Mouse (Mus musculus) CH12.LX (cell line): Measurements from ENCODE around the gene Polr3b. TPM values are rescaled to one million over a fixed set of nuclear protein-coding genes. Genes with fewer than 3 reads are reported as not detected.

Source experiments
- DNase-seq: peaks from one replicate; pipeline ENCODE4 v3.0.0-alpha.2; 2013; ENCODE audit errors: extremely low read depth
- H3K27ac ChIP-seq: 2 replicates; pipeline ENCODE4 v1.5.1; 2012; ENCODE audit warnings: low read depth, mild to moderate bottlenecking, control low read depth, moderate library complexity; ENCODE audit not compliant: insufficient read depth
- H3K27me3 ChIP-seq: replicated peaks from 2 replicates; pipeline ENCODE3; 2012; ENCODE audit warnings: inconsistent platforms
- H3K36me3 ChIP-seq, 2 experiments: replicated peaks in 1 of 2; 2 replicates each; pipeline versions ENCODE3 to v1.6.1; 2012; ENCODE audit warnings: inconsistent platforms in 1 of 2, low read length in 1 of 2, mild to moderate bottlenecking in 1 of 2, mixed read lengths in 1 of 2, moderate library complexity in 1 of 2; ENCODE audit not compliant: control insufficient read depth in 1 of 2, insufficient read depth in 1 of 2
- H3K4me1 ChIP-seq, 2 experiments: 2 replicates each; pipeline ENCODE4 v1.6.1; 2012; ENCODE audit warnings: inconsistent platforms in 1 of 2, moderate library complexity in 1 of 2; ENCODE audit not compliant: insufficient read depth in 2 of 2, control insufficient read depth in 1 of 2
- H3K4me2 ChIP-seq: 2 replicates; pipeline ENCODE4 v1.6.1; 2012; ENCODE audit warnings: low read depth, mild to moderate bottlenecking, control low read depth; ENCODE audit not compliant: poor library complexity, insufficient read depth, severe bottlenecking
- H3K4me3 ChIP-seq, 3 experiments: fragments of 150-350 bp in 1 of 3; sonication (generic) in 1 of 3; replicated peaks in 1 of 3; 2 replicates each; pipeline versions ENCODE3 to v1.5.1; 2011 to 2012; ENCODE audit warnings: low read depth in 2 of 3, low read length in 2 of 3, mild to moderate bottlenecking in 2 of 3, moderate library complexity in 2 of 3, control low read depth in 1 of 3, improper control_type of control experiment in 1 of 3, inconsistent platforms in 1 of 3, mixed read lengths in 1 of 3; ENCODE audit not compliant: poor library complexity in 1 of 3
- H3K79me2 ChIP-seq: replicated peaks from 2 replicates; pipeline ENCODE4 v1.6.1; 2012; ENCODE audit warnings: mild to moderate bottlenecking, moderate library complexity; ENCODE audit not compliant: control insufficient read depth, poor library complexity, insufficient read depth, severe bottlenecking; ENCODE audit errors: extremely low read depth
- H3K9ac ChIP-seq: 2 replicates; pipeline ENCODE4 v1.6.1; 2012; ENCODE audit warnings: low read depth, mild to moderate bottlenecking, control low read depth, moderate library complexity; ENCODE audit not compliant: insufficient read depth
- H3K9me3 ChIP-seq: replicated peaks from 2 replicates; pipeline ENCODE3; 2012; ENCODE audit warnings: low read length, inconsistent platforms, mixed read lengths
- BHLHE40 ChIP-seq: IDR thresholded peaks from 2 replicates; pipeline ENCODE4 v1.6.1; 2011; ENCODE audit warnings: mild to moderate bottlenecking, low read depth, low read length, improper control_type of control experiment
- CHD1 ChIP-seq: IDR thresholded peaks from 2 replicates; pipeline ENCODE4 v1.6.1; 2012; ENCODE audit warnings: low read depth, low read length, improper control_type of control experiment, inconsistent platforms
- E2F4 ChIP-seq: IDR thresholded peaks from 2 replicates; pipeline ENCODE4 v1.6.1; 2011; ENCODE audit warnings: low read depth, low read length, improper control_type of control experiment; ENCODE audit not compliant: insufficient replicate concordance
- ETS1 ChIP-seq: conservative IDR thresholded peaks from 2 replicates; pipeline ENCODE4 v1.6.1; 2012; ENCODE audit warnings: low read depth, mild to moderate bottlenecking, inconsistent platforms, low read length, improper control_type of control experiment, moderate library complexity
- KAT2A ChIP-seq: IDR thresholded peaks from 2 replicates; pipeline ENCODE4 v1.6.1; 2012; ENCODE audit warnings: low read length, improper control_type of control experiment, inconsistent platforms; ENCODE audit not compliant: insufficient replicate concordance
- MAFK ChIP-seq: IDR thresholded peaks from 2 replicates; pipeline ENCODE4 v1.6.1; 2011; ENCODE audit warnings: low read length, improper control_type of control experiment; ENCODE audit not compliant: insufficient replicate concordance
- MYC ChIP-seq: IDR thresholded peaks from 2 replicates; pipeline ENCODE4 v1.6.1; 2011; ENCODE audit warnings: low read depth, mild to moderate bottlenecking, improper control_type of control experiment, low read length
- NELFE ChIP-seq: IDR thresholded peaks from 2 replicates; pipeline ENCODE4 v1.6.1; 2011; ENCODE audit warnings: low read depth, low read length, improper control_type of control experiment
- POLR2A ChIP-seq: IDR thresholded peaks from 2 replicates; pipeline ENCODE4 v1.6.1; 2011; ENCODE audit warnings: low read depth, mild to moderate bottlenecking, improper control_type of control experiment, low read length
- POLR2AphosphoS2 ChIP-seq: IDR thresholded peaks from 2 replicates; pipeline ENCODE4 v1.6.1; 2011; ENCODE audit warnings: low read depth, low read length, improper control_type of control experiment
- TCF12 ChIP-seq: IDR thresholded peaks from 2 replicates; pipeline ENCODE4 v1.6.1; 2014; ENCODE audit warnings: low read depth, mild to moderate bottlenecking, inconsistent platforms, low read length, improper control_type of control experiment
- USF1 ChIP-seq: IDR thresholded peaks from 2 replicates; pipeline ENCODE4 v1.6.1; 2014; ENCODE audit warnings: low read depth, mild to moderate bottlenecking, inconsistent platforms, low read length, improper control_type of control experiment
- USF2 ChIP-seq: conservative IDR thresholded peaks from 2 replicates; pipeline ENCODE4 v1.6.1; 2011; ENCODE audit warnings: low read depth, low read length, improper control_type of control experiment
- ZKSCAN1 ChIP-seq: IDR thresholded peaks from 2 replicates; pipeline ENCODE4 v1.6.1; 2012; ENCODE audit warnings: low read depth, inconsistent platforms, low read length, improper control_type of control experiment, borderline replicate concordance
- dilution Hi-C: fragments of 300-500 bp; cut with MboI; formaldehyde crosslinking; loops from 2 replicates; pipeline ENCODE4 v1.14.3; 2020; ENCODE audit warnings: low sequenced_read_pairs; ENCODE audit not compliant: extremely low pct_unique_long_range_greater_than_20kb, extremely low pct_ligation_motif_present
- in situ Hi-C: fragments of 300-500 bp; cut with MboI; formaldehyde crosslinking; loops from 3 replicates; pipeline ENCODE4 v1.14.3; 2019; ENCODE audit warnings: low sequenced_read_pairs, low pct_ligation_motif_present, low pct_unique_long_range_greater_than_20kb, mixed read lengths
- polyA plus RNA-seq: library from polyadenylated mRNA; unstranded; fragments of >175 nt; gene quantifications from 2 replicates; pipeline ENCODE4 v1.2.1, GENCODE M21; 2012; ENCODE audit warnings: low read depth; ENCODE audit not compliant: insufficient read length
- total RNA-seq, 2 experiments: library from RNA; depleted of rRNA; stranded (reverse); fragments of 300-350 nt in 1 of 2; fragments of >200 nt in 1 of 2; gene quantifications; 2 replicates each; pipeline ENCODE4 v1.2.3; 2012 to 2014

Gene Polr3b
- total and polyA plus RNA-seq, 3 experiments: 13.0 to 20.8 (median 16.3) TPM

DNA sequence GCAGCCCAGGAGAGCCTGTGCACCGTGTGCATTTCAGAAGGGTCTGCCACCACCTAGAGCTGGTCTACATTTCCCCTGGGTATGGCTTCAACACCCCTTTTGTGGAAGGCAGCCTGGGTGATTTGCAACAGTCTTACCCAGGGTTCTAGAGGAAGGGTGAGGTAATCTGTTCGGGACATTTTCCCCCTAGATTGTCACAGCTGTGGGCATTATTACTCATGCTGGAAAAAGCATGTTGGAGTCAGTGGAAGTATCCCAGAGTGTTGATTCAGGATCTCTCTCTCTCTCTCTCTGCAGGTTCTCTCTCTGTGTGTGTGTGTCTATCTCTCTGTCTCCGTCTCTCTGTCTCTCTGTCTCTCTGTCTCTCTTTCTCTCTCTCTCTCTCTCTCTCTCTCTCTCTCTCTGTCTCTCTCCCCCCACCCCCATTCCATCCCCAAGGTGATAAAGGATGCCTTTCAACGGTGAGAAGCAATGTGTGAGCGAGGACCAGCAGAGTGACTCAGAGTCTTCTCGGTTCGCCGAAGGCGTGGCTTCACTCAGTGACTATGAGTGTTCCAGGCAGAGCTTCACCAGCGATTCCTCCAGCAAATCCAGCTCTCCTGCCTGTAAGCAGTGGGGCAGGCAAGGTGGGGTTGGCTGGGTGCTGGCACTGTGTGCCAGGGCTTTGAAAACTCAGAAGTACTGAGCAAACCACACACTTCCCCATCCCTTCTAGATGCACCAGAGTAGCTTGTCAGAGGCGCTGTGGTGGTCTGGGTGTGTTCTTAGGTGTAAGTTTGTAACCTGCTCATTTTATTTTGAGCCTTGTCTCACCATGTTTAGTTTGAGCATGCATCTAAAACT lies 37.4 kb upstream of the Polr3b start:
- in situ Hi-C loops: no loop called here
- H3K4me1 ChIP-seq: no peaks in the 10 kb centered on the region
- no peak overlapping the region for H3K4me3 ChIP-seq
- H3K9me3 ChIP-seq: peaks cover 7% of the 10 kb centered on the region
- H3K9ac ChIP-seq: no peak overlapping the region
- peaks cover 0 to 2% of the 10 kb centered on the region in 2 experiments for H3K36me3 ChIP-seq
- no peak for DNase-seq
- dilution Hi-C loops: no loop called here
- H3K27ac ChIP-seq: no peak overlapping the region
- no peaks in the 10 kb centered on the region for H3K27me3 ChIP-seq
- TF ChIP-seq USF1 (no peak), MYC (no peak), ETS1 (no peak), E2F4 (no peak), KAT2A (no peak), MAFK (no peak), POLR2AphosphoS2 (no peak), CHD1 (no peak), USF2 (no peak), NELFE (no peak), TCF12 (no peak), BHLHE40 (no peak), ZKSCAN1 (no peak)
- no peaks in the 10 kb centered on the region for H3K79me2 ChIP-seq
- no peak overlapping the region for H3K4me2 ChIP-seq

- TF ChIP-seq POLR2A (no peak), USF2 (no peak)
- in situ Hi-C loops (no loop called here), dilution Hi-C loops (no loop called here)
- Histone ChIP-seq H3K27me3 (no peaks in the 10 kb centered on the region), H3K9ac (no peak overlapping the region), H3K9me3 (peaks cover 7% of the 10 kb centered on the region), H3K4me2 (no peak overlapping the region), H3K79me2 (no peaks in the 10 kb centered on the region), H3K36me3 (peaks cover 3 to 6% of the 10 kb centered on the region in 2 experiments), H3K4me1 (no peaks in the 10 kb centered on the region), H3K4me3 (no peak overlapping the region), H3K27ac (no peak overlapping the region)
- no peak for DNase-seq
These were observed 36.8 kb upstream of the Polr3b start for GRCm38 (mm10) chr10:84585294-84585650.
